Mouse (Mus musculus): ENCODE data around the gene Creb3l4. TPM values are rescaled to one million over a fixed set of nuclear protein-coding genes. Genes with fewer than 3 reads are reported as not detected.

Creb3l4 gene
- total and polyA plus RNA-seq, 3 experiments, result 0.07 to 0.08 TPM; not detected in 1

GRCm38 (mm10) chr3:90220531-90220951 lies 22.8 kb downstream of the Creb3l4 start:
- Histone ChIP-seq H3K27me3 (ENCODE audit: control insufficient read depth in 1 of 2, insufficient read depth in 2 of 2, low read length in 2 of 2) (no peaks in the 10 kb centered on the region), H3K4me1 (ENCODE audit: control insufficient read depth in 1 of 2, insufficient read depth in 2 of 2, low read length in 2 of 2) (peaks cover 21 to 22% of the 10 kb centered on the region in 2 experiments), H3K36me3 (ENCODE audit: control insufficient read depth in 1 of 2, insufficient read depth in 2 of 2, low read length in 2 of 2) (peaks cover 0 to 18% of the 10 kb centered on the region in 2 experiments; a peak in 2 of 4 replicates), H3K79me2 (ENCODE audit: control insufficient read depth, insufficient read depth, low read length, poor library complexity) (no peaks in the 10 kb centered on the region), H3K9ac (ENCODE audit: control insufficient read depth, low read depth, low read length, poor library complexity, severe bottlenecking) (peak overlapping the region; percentile 76), H3K4me3 (ENCODE audit: control insufficient read depth in 1 of 2, insufficient read depth in 1 of 2, low read depth in 2 of 2, low read length in 2 of 2) (peak overlapping the region; percentile 72 to 93), H3K9me3 (replicated peaks; ENCODE audit: insufficient read depth, low read length) (no peaks in the 10 kb centered on the region), H3K27ac (ENCODE audit: control insufficient read depth, low read depth, low read length) (peak overlapping the region; percentile 19)
- DNase-seq (ENCODE audit: low read depth, low spot score), result peak; percentile 58
- 0 out of 2 replicates have a peak, but pooled peaks have one; percentile 21 for TF ChIP-seq SIN3A (IDR thresholded peaks at IDR 0.05; ENCODE audit: low read length)
- TF ChIP-seq EP300 (IDR thresholded peaks at IDR 0.05; ENCODE audit: low read depth in 1 of 2, low read length in 2 of 2), result 0 out of 4 replicates have a peak, but pooled peaks of 1 of the 2 experiments have one; percentile 0
- no peak for TF ChIP-seq ETS1 (IDR thresholded peaks at IDR 0.05; ENCODE audit: low read depth, low read length)

DNA sequence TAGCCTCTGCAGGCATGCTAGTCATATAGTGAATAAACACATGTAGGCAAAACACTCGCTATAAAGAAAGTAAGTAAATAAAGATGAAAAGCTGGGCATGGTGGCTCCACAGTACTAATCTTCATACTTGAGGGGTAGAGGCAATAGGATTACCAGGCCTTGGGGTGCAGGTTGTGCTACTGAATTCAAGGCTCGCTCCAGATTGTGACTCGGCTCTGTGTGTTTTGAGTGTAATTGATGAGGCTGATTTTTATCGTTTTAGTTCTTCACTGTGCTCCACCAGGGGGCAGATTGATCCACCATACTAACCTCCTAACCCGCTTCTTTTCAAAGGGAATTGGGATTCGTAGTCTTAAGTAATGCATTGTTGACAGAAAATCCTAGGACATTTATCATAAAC lies 23.2 kb downstream of the Creb3l4 start:
- Histone ChIP-seq H3K36me3 (ENCODE audit: control insufficient read depth in 1 of 2, insufficient read depth in 2 of 2, low read length in 2 of 2) (peaks cover 0 to 18% of the 10 kb centered on the region in 2 experiments; a peak in 2 of 4 replicates), H3K9me3 (replicated peaks; ENCODE audit: insufficient read depth, low read length) (no peaks in the 10 kb centered on the region), H3K27me3 (ENCODE audit: control insufficient read depth in 1 of 2, insufficient read depth in 2 of 2, low read length in 2 of 2) (no peaks in the 10 kb centered on the region), H3K9ac (ENCODE audit: control insufficient read depth, low read depth, low read length, poor library complexity, severe bottlenecking) (peak overlapping the region; percentile 76), H3K27ac (ENCODE audit: control insufficient read depth, low read depth, low read length) (peak overlapping the region; percentile 19), H3K4me3 (ENCODE audit: control insufficient read depth in 1 of 2, insufficient read depth in 1 of 2, low read depth in 2 of 2, low read length in 2 of 2) (peak overlapping the region; percentile 72 to 93), H3K79me2 (ENCODE audit: control insufficient read depth, insufficient read depth, low read length, poor library complexity) (no peaks in the 10 kb centered on the region), H3K4me1 (ENCODE audit: control insufficient read depth in 1 of 2, insufficient read depth in 2 of 2, low read length in 2 of 2) (peaks cover 21 to 22% of the 10 kb centered on the region in 2 experiments)
- peak; percentile 91 for DNase-seq (ENCODE audit: low read depth, low spot score)
- TF ChIP-seq HCFC1 (IDR thresholded peaks at IDR 0.05; ENCODE audit: low read depth, low read length) (peak; percentile 63; the same call in 1 of the 2 replicates), NRF1 (IDR thresholded peaks at IDR 0.05; ENCODE audit: insufficient read depth, low read depth, low read length, poor library complexity, severe bottlenecking) (no peak), JUND (IDR thresholded peaks at IDR 0.05; ENCODE audit: low read depth, low read length) (no peak; the same call in 1 of the 2 replicates), MYB (IDR thresholded peaks at IDR 0.05; ENCODE audit: low read depth, low read length) (no peak), MXI1 (IDR thresholded peaks at IDR 0.05; ENCODE audit: low read depth, low read length) (peak; percentile 69), SMC3 (IDR thresholded peaks at IDR 0.05; ENCODE audit: low read depth, low read length) (peak; percentile 92), TBP (IDR thresholded peaks at IDR 0.05; ENCODE audit: low read depth, low read length) (peak; percentile 65), MYC (IDR thresholded peaks at IDR 0.05; ENCODE audit: low read depth, low read length) (peak; percentile 71; the same call in 1 of the 2 replicates), MAZ (IDR thresholded peaks at IDR 0.05; ENCODE audit: low read depth, low read length) (no peak; the same call in 1 of the 2 replicates), EP300 (IDR thresholded peaks at IDR 0.05; ENCODE audit: low read depth in 1 of 2, low read length in 2 of 2) (peak in 1 of 2 experiments; percentile 44; a peak in 1 of 4 replicates), ELF1 (IDR thresholded peaks at IDR 0.05; ENCODE audit: low read depth, low read length) (0 out of 2 replicates have a peak, but pooled peaks have one; percentile 12), E2F4 (IDR thresholded peaks at IDR 0.05; ENCODE audit: borderline replicate concordance, low read depth, low read length) (no peak), SIN3A (IDR thresholded peaks at IDR 0.05; ENCODE audit: low read length) (peak; percentile 89), USF1 (IDR thresholded peaks at IDR 0.05; ENCODE audit: low read depth, low read length) (no peak), RCOR1 (IDR thresholded peaks at IDR 0.05; ENCODE audit: low read depth, low read length) (peak; percentile 30; the same call in 1 of the 2 replicates), CHD1 (IDR thresholded peaks at IDR 0.05; ENCODE audit: low read depth, low read length) (0 out of 2 replicates have a peak, but pooled peaks have one; percentile 58), UBTF (IDR thresholded peaks at IDR 0.05; ENCODE audit: borderline replicate concordance, insufficient read depth, low read depth, low read length) (no peak), CTCF (IDR thresholded peaks at IDR 0.05 in 2 of 3, conservative IDR thresholded peaks at IDR 0.05 in 1 of 3; ENCODE audit: control insufficient read depth in 1 of 3, insufficient read depth in 1 of 3, low read depth in 2 of 3, low read length in 3 of 3, poor library complexity in 1 of 3, severe bottlenecking in 1 of 3) (peak; percentile 34 to 97 (median 84); a peak in 5 of 6 replicates), CHD2 (IDR thresholded peaks at IDR 0.05; ENCODE audit: low read length) (no peak), POLR2AphosphoS5 (IDR thresholded peaks at IDR 0.05; ENCODE audit: borderline replicate concordance, low read depth, low read length) (no peak), ETS1 (IDR thresholded peaks at IDR 0.05; ENCODE audit: low read depth, low read length) (peak; percentile 33; the same call in 1 of the 2 replicates), ZMIZ1 (IDR thresholded peaks at IDR 0.05; ENCODE audit: low read depth, low read length) (no peak), MAFK (IDR thresholded peaks at IDR 0.05; ENCODE audit: borderline replicate concordance, low read depth, low read length) (peak; percentile 9; the same call in 1 of the 2 replicates), NELFE (IDR thresholded peaks at IDR 0.05; ENCODE audit: low read depth, low read length) (peak; percentile 15; the same call in 1 of the 2 replicates), GABPA (IDR thresholded peaks at IDR 0.05; ENCODE audit: low read depth, low read length) (no peak), USF2 (IDR thresholded peaks at IDR 0.05; ENCODE audit: borderline replicate concordance in 1 of 2, insufficient read depth in 1 of 2, low read depth in 1 of 2, low read length in 2 of 2) (no peak), ZKSCAN1 (IDR thresholded peaks at IDR 0.05; ENCODE audit: low read depth, low read length) (no peak), MAX (IDR thresholded peaks at IDR 0.05; ENCODE audit: low read length) (peak; percentile 54; the same call in 1 of the 2 replicates), RAD21 (IDR thresholded peaks at IDR 0.05; ENCODE audit: low read depth, low read length) (peak; percentile 88)
